Mouse (Mus musculus) c-Kit-positive CD71-positive TER-119-positive erythroid progenitor cells, embryonic 14.5 days (primary cell): ENCODE measurements at regions not wholly inside any gene's neighbourhood (a gene's known extent, or its start where the extent isn't known, plus 50 kb on each side); places are given as distances from the start of the nearest gene placed in this dataset.

Experiments used
- DNase-seq: peaks from one replicate; pipeline ENCODE4 v3.0.0-alpha.2; 2013; ENCODE audit warnings: low spot score

DNA sequence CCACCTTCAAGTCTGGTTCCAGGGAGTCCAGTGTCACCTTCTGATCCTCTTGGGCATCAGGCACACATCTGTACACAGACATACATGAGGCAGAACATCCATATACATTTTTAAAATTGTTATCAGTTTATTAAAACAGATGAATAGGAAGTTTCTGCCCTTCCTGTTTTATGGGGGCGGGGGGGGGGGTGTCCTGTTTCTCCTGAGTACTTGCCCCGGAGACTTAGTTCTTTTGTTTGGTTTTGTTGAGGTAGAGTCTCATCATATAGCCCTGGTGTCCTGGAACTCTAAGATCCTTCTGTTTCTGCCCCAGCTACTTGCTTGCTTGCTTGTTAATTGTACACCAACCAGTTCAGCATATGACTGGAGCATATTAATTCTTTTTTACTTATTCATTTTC is 85.0 kb upstream of the Xpo1 start:
- DNase-seq = no peak

DNA sequence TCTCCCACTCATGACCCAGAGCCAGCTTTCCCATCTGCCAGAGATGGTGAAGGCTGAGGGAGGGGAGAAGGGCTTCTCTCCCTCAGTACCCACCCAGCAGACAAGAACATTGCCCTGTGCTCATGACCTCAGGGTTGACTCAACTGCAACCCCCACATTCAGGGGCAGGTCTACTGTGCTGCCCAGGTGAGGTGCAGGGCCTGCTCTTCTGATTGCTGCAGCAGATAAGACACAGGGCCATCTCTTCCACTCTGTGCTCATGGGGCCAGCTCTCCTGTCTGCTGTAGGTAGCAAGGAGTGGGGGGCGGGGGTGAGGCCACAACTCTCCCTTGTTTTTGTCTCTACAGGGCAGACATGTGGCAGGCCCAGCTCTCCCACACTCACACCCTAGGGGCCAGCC is 84.1 kb upstream of the Xpo1 start:
- no peak for DNase-seq

DNA sequence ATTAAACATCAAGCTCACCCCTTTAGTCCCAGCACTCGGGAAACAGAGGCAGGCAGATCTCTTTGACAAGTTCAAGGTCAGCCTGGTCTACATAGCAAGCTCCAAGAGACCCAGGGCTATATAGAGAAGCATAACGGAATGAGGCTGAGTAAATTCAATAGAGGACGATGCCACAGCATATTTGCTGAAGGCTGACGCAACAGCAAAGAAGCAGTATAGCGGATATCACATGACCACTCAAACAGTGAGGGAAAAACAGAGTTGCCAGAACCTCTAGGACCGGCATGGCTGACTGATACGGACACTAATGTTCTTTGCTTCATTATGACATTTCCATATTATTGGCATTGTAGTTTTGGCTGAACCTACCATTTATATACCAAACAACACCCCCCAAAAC is 74.2 kb upstream of the Xpo1 start:
- DNase-seq = no peak

DNA sequence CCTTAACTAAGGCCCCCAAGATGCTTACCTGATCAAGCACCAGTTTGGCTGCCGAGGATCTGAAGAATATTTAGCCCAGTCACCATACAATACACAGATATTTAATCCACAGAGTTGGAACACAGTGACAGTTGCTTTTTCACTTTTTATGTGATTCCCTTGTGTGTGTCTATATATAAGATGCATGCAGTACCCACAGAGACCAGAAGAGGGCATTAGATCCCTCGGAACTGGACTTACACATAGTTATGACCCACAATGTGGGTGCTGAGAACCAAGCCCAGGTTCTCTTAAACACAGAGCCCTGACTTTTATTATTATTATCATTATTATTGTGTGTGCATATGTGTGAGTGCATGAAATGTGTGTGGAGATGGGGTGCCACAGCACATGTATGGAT is 70.6 kb upstream of the Xpo1 start:
- no peak for DNase-seq

DNA sequence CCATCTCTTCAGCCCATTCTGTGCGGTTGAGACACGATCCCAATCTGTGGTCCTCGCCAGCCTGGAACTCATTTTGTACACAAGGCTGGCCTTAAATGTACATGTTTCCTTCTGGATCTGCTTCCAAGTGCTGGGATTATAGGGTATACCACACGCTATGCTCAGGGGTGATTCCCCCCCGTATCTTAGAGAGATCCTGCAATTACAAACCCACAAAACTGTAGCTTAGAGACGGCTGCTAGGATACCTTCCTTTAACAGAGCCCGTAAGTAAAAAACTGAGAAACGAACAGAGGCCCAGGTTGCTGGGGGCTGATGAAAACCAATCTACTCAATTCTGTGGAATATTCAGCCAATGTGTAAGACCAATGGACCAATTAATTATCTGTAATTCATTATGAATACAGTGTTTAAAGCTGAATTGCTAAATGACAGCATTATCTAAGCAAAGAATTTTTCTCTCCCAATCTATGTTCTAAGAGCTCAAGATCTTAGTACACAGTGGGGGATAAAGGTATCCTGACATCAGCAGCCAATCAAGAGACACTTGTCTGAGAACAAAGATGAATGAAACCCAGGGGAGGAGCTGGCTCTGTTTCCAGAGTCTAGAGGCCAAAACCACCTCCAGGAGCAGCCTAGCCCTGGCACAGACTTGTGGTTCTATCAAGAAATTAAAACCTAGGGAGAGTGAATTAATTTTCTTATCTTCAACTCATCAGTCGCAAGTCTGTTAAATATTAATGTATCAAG is 54.0 kb upstream of the Xpo1 start:
- no peak for DNase-seq

DNA sequence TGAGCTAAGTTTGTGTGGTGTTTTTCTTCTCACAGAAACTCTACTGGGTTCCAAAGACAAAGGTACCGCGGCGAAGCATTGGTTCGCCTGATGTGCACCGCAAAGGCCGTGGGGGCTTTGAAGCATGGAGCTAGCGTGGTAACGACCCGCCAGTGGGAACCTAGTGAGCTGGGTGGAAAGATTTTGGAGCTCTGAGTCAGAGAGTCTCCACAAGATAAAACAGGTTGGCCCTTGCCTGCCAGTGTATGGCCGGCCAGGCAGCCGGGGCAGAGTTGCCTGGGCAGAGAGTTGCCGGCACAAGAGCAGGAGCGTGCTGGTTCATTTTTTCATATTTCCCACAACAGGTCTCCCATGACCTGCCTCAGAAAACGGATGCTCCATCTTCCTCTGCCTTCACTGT is 52.3 kb upstream of the Xpo1 start:
- DNase-seq = no peak

DNA sequence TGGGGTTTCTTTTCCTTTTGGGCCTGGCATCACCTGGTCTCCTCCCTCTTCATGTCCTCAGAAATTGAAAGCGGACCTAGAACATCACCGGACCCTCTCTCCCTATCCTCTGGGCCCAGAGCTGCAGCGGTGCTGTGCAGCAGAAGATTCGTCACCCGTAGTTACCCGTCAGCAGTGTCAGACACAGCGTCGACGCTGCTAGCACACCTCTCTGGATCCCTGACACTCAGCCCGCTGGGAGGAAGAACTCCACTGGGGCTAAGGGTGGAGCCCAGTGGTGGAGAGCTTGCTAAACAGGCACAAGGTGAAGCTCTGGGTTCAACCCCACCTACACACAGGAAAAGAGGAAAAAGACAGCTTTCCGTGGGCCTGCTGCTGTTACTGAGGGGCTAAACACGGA is 51.8 kb upstream of the Xpo1 start:
- no peak for DNase-seq
